Mouse (Mus musculus): ENCODE measurements around the gene Cul4b. TPM values are rescaled to one million over a fixed set of nuclear protein-coding genes. Genes with fewer than 3 reads are reported as not detected.

Cul4b gene
- polyA plus RNA-seq (2012; rRNA removed), result 16.7 and 21.6 TPM in 2 replicates
- polyA plus RNA-seq (2014; fragmentation: Nextera tagmentation; extraction: Ambion mirVana), result 33.0 and 35.7 TPM in 2 replicates

DNA sequence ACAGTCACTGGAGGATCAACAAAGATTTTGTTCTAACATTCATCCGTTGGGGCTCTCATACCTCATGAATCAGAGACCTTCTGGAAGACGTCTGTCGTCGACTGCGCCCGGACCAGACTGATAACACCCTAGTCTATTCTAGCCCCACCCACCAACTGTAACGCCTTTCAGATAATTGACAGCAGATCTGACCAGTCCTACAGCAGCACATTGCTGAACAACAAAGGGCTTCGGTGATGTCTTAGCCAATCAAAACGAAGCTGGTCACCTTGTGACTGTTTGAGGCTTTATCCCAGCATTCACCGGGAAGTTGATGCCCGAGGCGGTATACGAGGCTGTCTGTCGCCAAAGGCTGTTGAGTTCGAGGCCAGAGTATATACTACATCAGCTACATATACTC, at the start of gene Cul4b:
TSS of gene Cul4b (minus strand) at position 119 of the 400 bp plus-strand sequence.
- no peaks in the 10 kb centered on the region for H3K9me3 ChIP-seq (ENCODE audit: control insufficient read depth, low read length)
- ATAC-seq (ENCODE audit: low FRiP score, low read depth), result no peak
- no peaks in the 10 kb centered on the region for H3K27me3 ChIP-seq (ENCODE audit: control insufficient read depth, insufficient read depth, low read length)
- TF ChIP-seq POLR2A (IDR thresholded peaks at IDR 0.05; ENCODE audit: borderline replicate concordance, extremely low read depth, insufficient read depth, insufficient read length), result no peak
- H3K4me1 ChIP-seq (ENCODE audit: control insufficient read depth, insufficient read depth, low read length), result no peaks in the 10 kb centered on the region
- DNase-seq (ENCODE audit: low spot score), result no peak
- H3K27ac ChIP-seq (replicated peaks; ENCODE audit: low read depth, low read length), result no peak within 1 kb of the TSS
- H3K36me3 ChIP-seq (ENCODE audit: control insufficient read depth, insufficient read depth, low read length), result no peaks in the 10 kb centered on the region
- H3K4me3 ChIP-seq (replicated peaks; ENCODE audit: low read length), result no peak within 1 kb of the TSS
- 84% methylated on average over 15 of the region's 15 CpGs for WGBS
- no peak within 1 kb of the TSS for H3K9ac ChIP-seq (ENCODE audit: low read depth, low read length, severe bottlenecking)
- no peak within 1 kb of the TSS for H3K4me2 ChIP-seq (replicated peaks; ENCODE audit: low read depth, low read length, severe bottlenecking)

DNA sequence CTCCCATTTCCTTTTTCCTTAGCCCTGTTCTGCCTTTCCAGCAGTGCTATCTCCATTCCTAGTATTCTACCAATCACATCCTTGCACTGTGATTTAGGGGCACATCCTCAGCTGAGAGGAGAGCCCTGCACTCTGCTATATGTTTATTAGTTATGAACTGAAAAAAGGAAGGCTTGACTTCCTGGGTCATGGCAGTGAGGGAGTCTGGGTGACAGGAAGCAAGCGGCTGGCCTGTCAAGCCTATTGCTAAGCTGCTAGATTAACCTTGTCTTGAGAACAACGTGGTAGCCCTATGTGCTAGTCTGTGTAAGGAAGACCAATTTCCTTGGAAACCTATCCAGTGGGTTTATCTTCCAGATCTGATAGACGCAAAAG, 25.0 kb upstream of the Cul4b start:
- DNase-seq (ENCODE audit: low spot score) (peak; percentile 22), ATAC-seq (ENCODE audit: low FRiP score, low read depth) (peak; percentile 42)
- 22% methylated on average over 3 of the region's 3 CpGs for WGBS
- H3K4me3 ChIP-seq (replicated peaks; ENCODE audit: low read length), result peak overlapping the region; percentile 47
- peak overlapping the region; percentile 56 for H3K9ac ChIP-seq (ENCODE audit: low read depth, low read length, severe bottlenecking)
- peak overlapping the region; percentile 55 for H3K4me2 ChIP-seq (replicated peaks; ENCODE audit: low read depth, low read length, severe bottlenecking)
- no peaks in the 10 kb centered on the region for H3K9me3 ChIP-seq (ENCODE audit: control insufficient read depth, low read length)
- no peaks in the 10 kb centered on the region for H3K36me3 ChIP-seq (ENCODE audit: control insufficient read depth, insufficient read depth, low read length)
- H3K27ac ChIP-seq (replicated peaks; ENCODE audit: low read depth, low read length), result peak overlapping the region; percentile 78
- H3K27me3 ChIP-seq (ENCODE audit: control insufficient read depth, insufficient read depth, low read length), result no peaks in the 10 kb centered on the region
- no peaks in the 10 kb centered on the region for H3K4me1 ChIP-seq (ENCODE audit: control insufficient read depth, insufficient read depth, low read length)
- TF ChIP-seq POLR2A (IDR thresholded peaks at IDR 0.05; ENCODE audit: borderline replicate concordance, extremely low read depth, insufficient read depth, insufficient read length), result no peak

DNA sequence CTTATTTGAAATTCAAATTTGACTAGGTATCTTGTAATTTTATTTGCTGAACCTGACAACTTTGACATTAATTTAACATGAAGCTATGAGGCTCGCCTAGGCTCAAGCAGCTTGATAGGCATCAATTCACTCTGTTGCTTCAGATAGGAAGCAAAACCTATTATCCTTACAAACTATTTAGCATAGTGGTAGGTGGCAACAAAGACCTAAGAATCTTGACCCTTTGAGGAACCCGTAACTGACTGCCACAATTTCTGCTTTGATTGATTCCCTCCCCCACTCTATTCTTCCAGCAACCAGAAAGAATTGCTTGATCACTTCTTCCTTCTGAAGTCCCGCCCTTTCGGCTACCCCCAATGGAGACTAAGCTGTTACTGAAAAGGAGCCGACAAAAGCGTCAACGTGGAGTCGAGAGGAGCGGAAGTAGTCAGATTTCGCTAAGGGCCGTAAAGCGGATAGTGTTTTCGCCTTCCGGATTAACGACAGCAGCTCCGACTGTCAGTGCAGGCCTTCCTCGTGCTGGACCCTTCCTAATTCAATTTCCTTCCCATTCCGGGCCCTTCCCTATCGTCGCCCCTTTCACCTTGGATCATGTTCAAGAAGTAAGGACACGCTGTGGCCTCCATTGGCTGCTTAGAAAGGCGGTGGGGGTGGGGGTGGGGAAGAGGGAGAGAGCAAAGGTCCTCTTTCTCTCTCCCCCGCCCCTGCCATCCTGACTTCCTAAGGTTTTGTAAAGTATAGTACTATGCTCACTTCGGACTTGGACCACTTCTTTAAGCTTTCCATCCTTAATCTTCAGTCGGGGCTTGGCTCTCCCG, 24.4 kb upstream of the Cul4b start, which contains the start of gene Mcts1:
TSS of gene Mcts1 (plus strand) at position 402 of the 818 bp plus-strand sequence.
- ATAC-seq (ENCODE audit: low FRiP score, low read depth) (peak; percentile 93), DNase-seq (ENCODE audit: low spot score) (peak; percentile 87)
- 23% methylated on average over 25 of the region's 26 CpGs for WGBS
- H3K36me3 ChIP-seq (ENCODE audit: control insufficient read depth, insufficient read depth, low read length), result no peaks in the 10 kb centered on the region
- H3K27ac ChIP-seq (replicated peaks; ENCODE audit: low read depth, low read length), result peak within 1 kb of the TSS; percentile 78
- H3K27me3 ChIP-seq (ENCODE audit: control insufficient read depth, insufficient read depth, low read length), result no peaks in the 10 kb centered on the region
- TF ChIP-seq POLR2A (IDR thresholded peaks at IDR 0.05; ENCODE audit: borderline replicate concordance, extremely low read depth, insufficient read depth, insufficient read length), result peak; percentile 27; the same call in 1 of the 2 replicates
- peak within 1 kb of the TSS; percentile 47 for H3K4me3 ChIP-seq (replicated peaks; ENCODE audit: low read length)
- H3K9ac ChIP-seq (ENCODE audit: low read depth, low read length, severe bottlenecking), result peak within 1 kb of the TSS; percentile 56
- no peaks in the 10 kb centered on the region for H3K4me1 ChIP-seq (ENCODE audit: control insufficient read depth, insufficient read depth, low read length)
- H3K4me2 ChIP-seq (replicated peaks; ENCODE audit: low read depth, low read length, severe bottlenecking), result peak within 1 kb of the TSS; percentile 55
- H3K9me3 ChIP-seq (ENCODE audit: control insufficient read depth, low read length), result no peaks in the 10 kb centered on the region

DNA sequence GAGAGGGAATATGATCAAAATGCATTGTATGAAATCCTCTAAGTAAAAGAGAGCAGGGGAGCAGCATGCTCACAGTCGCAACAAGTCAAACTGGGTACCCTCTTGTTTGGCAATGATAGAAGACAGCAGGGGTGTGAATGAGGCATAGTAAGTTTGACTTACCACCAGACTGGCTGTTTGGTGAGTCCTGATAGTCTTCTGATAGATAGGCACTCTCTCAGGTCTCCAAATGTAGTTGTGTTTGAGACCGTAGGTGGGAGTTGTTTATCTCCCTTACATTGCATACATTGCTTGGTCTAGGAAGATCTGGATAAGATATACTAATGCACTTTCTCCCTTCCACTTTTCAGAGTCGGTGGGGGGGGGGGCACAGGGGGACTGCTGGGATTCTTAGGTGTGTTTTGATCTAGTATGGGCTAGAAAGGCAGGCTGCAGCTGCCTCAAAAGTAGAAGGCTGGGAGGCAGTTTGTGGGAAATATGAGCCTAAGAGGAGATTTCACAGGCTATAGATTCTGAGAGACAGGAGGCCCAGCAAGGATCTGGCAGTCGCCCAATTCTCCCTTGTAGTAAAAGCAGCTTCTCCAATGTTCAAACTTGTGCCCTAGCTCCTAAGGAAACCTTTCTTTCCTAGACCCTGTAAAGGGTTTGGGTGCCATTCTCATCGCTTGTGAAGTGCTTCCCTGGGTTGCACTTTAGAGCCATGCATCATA, 17.3 kb upstream of the Cul4b start:
- WGBS, result 45% methylated on average over 5 of the region's 5 CpGs
- TF ChIP-seq POLR2A (IDR thresholded peaks at IDR 0.05; ENCODE audit: borderline replicate concordance, extremely low read depth, insufficient read depth, insufficient read length), result no peak
- no peak overlapping the region for H3K4me3 ChIP-seq (replicated peaks; ENCODE audit: low read length)
- no peak overlapping the region for H3K27ac ChIP-seq (replicated peaks; ENCODE audit: low read depth, low read length)
- H3K4me2 ChIP-seq (replicated peaks; ENCODE audit: low read depth, low read length, severe bottlenecking), result no peak overlapping the region
- DNase-seq (ENCODE audit: low spot score), result peak; percentile 83
- H3K9ac ChIP-seq (ENCODE audit: low read depth, low read length, severe bottlenecking), result no peak overlapping the region
- H3K27me3 ChIP-seq (ENCODE audit: control insufficient read depth, insufficient read depth, low read length), result no peaks in the 10 kb centered on the region
- H3K36me3 ChIP-seq (ENCODE audit: control insufficient read depth, insufficient read depth, low read length), result no peaks in the 10 kb centered on the region
- no peaks in the 10 kb centered on the region for H3K4me1 ChIP-seq (ENCODE audit: control insufficient read depth, insufficient read depth, low read length)
- ATAC-seq (ENCODE audit: low FRiP score, low read depth), result peak; percentile 34; the same call in 1 of the 2 replicates
- no peaks in the 10 kb centered on the region for H3K9me3 ChIP-seq (ENCODE audit: control insufficient read depth, low read length)

DNA sequence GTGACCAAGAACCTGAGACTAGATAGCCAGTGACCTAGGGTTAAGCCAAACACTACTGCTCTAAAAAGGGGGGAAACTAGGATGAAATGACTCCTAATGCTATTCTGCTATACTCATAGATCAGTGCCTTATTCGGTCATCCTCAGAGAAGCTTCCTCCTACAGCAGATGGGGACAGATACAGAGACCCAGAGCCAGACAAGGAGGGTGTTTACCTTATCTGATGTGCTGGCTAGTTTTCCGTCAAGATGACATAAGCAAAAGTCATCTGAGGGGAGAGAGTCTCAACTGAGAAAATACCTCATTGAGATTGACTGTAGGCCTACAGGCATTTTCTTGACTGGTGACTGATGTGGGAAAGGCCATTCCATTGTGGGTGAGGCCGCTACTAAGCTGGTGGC, 15.8 kb upstream of the Cul4b start:
- H3K27ac ChIP-seq (replicated peaks; ENCODE audit: low read depth, low read length), result no peak overlapping the region
- TF ChIP-seq POLR2A (IDR thresholded peaks at IDR 0.05; ENCODE audit: borderline replicate concordance, extremely low read depth, insufficient read depth, insufficient read length), result no peak
- ATAC-seq (ENCODE audit: low FRiP score, low read depth), result no peak
- DNase-seq (ENCODE audit: low spot score), result no peak
- no peaks in the 10 kb centered on the region for H3K27me3 ChIP-seq (ENCODE audit: control insufficient read depth, insufficient read depth, low read length)
- H3K4me1 ChIP-seq (ENCODE audit: control insufficient read depth, insufficient read depth, low read length), result no peaks in the 10 kb centered on the region
- H3K36me3 ChIP-seq (ENCODE audit: control insufficient read depth, insufficient read depth, low read length), result no peaks in the 10 kb centered on the region
- no peaks in the 10 kb centered on the region for H3K9me3 ChIP-seq (ENCODE audit: control insufficient read depth, low read length)
- H3K4me3 ChIP-seq (replicated peaks; ENCODE audit: low read length), result no peak overlapping the region
- no peak overlapping the region for H3K4me2 ChIP-seq (replicated peaks; ENCODE audit: low read depth, low read length, severe bottlenecking)
- 87% methylated on average over 3 of the region's 3 CpGs for WGBS
- H3K9ac ChIP-seq (ENCODE audit: low read depth, low read length, severe bottlenecking), result no peak overlapping the region

All from limb, embryonic 14.5 days (tissue).